Mouse (Mus musculus) liver, embryonic 13.5 days (tissue): Measurements from ENCODE around the gene Il34. TPM values are rescaled to one million over a fixed set of nuclear protein-coding genes. Genes with fewer than 3 reads are reported as not detected.

Experiments
- ATAC-seq: fragments of 200-750 bp; cut with Nextera tagmentation; 2 replicates; pipeline ENCODE4 v1.8.0; 2017; ENCODE audit warnings: low read depth, mild to moderate bottlenecking, moderate number of reproducible peaks, moderate library complexity
- DNase-seq: peaks from one replicate; pipeline ENCODE4 v3.0.0; 2022
- H3K27ac ChIP-seq: fragments of 300-500 bp; sonication (generic); 2 replicates; pipeline ENCODE4 v1.5.1; 2015; ENCODE audit warnings: moderate library complexity, mild to moderate bottlenecking, inconsistent platforms
- H3K27me3 ChIP-seq: fragments of 300-500 bp; sonication (generic); 2 replicates; pipeline ENCODE4 v1.6.1; 2015; ENCODE audit warnings: mild to moderate bottlenecking, inconsistent platforms
- H3K36me3 ChIP-seq: fragments of 300-500 bp; sonication (generic); 2 replicates; pipeline ENCODE4 v1.6.1; 2015; ENCODE audit warnings: mild to moderate bottlenecking, inconsistent platforms
- H3K4me1 ChIP-seq: fragments of 300-500 bp; sonication (generic); replicated peaks from 2 replicates; pipeline ENCODE4 v1.6.1; 2015; ENCODE audit warnings: inconsistent platforms
- H3K4me2 ChIP-seq: fragments of 300-500 bp; sonication (generic); 2 replicates; pipeline ENCODE4 v1.6.1; 2015; ENCODE audit warnings: inconsistent platforms, mild to moderate bottlenecking, moderate library complexity
- H3K4me3 ChIP-seq: fragments of 300-500 bp; sonication (generic); replicated peaks from 2 replicates; pipeline ENCODE4 v1.5.1; 2015; ENCODE audit warnings: mild to moderate bottlenecking, inconsistent platforms
- H3K9ac ChIP-seq: fragments of 300-500 bp; sonication (generic); 2 replicates; pipeline ENCODE4 v1.6.1; 2015; ENCODE audit warnings: mild to moderate bottlenecking, inconsistent platforms
- H3K9me3 ChIP-seq: fragments of 300-500 bp; sonication (generic); replicated peaks from 2 replicates; pipeline ENCODE4 v1.6.1; 2016; ENCODE audit warnings: inconsistent platforms
- WGBS: fragments of 180-500 bp; shearing (Covaris S2); methylation state at CpG from one replicate; pipeline ENCODE4 v1.1.7; 2015; ENCODE audit not compliant: insufficient replicate concordance; 5-methylcytosine and 5-hydroxymethylcytosine counted together
- polyA plus RNA-seq: library from polyadenylated mRNA; unstranded; fragments of >200 nt; fragmentation: Nextera tagmentation; extraction: Ambion mirVana; gene quantifications from 2 replicates; pipeline ENCODE4 v1.2.1, GENCODE M21; 2015

Gene Il34
- polyA plus RNA-seq, 1 experiment from 2014 or later, result 0.06 TPM

DNA sequence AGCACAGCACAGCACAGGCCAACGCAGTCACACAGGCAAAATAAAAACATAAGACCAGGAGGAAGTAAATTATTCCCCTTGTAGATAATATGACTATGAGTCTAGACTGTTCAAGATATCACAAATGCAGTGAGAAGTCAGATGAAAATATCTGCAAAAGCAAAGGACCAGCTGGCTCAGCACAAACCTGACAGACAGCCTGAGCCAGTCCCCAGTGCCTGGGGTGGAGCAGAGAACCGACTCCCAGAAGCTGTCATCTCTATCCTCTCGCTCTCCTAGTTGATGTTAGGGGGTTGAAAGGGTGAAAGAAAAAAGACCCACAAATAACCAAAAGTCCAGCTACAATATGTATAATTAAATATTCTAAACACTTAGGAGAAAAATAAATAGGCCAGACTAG lies 30.0 kb downstream of the Il34 start:
- no peak for DNase-seq
- Histone ChIP-seq H3K27ac (no peak overlapping the region), H3K36me3 (no peaks in the 10 kb centered on the region), H3K4me2 (no peak overlapping the region), H3K4me3 (no peak overlapping the region), H3K9ac (no peak overlapping the region), H3K9me3 (no peaks in the 10 kb centered on the region; the same call in 1 of the 2 replicates), H3K4me1 (no peaks in the 10 kb centered on the region), H3K27me3 (no peaks in the 10 kb centered on the region)
- WGBS, result 62% methylated on average over 3 of the region's 3 CpGs
- ATAC-seq, result no peak

DNA sequence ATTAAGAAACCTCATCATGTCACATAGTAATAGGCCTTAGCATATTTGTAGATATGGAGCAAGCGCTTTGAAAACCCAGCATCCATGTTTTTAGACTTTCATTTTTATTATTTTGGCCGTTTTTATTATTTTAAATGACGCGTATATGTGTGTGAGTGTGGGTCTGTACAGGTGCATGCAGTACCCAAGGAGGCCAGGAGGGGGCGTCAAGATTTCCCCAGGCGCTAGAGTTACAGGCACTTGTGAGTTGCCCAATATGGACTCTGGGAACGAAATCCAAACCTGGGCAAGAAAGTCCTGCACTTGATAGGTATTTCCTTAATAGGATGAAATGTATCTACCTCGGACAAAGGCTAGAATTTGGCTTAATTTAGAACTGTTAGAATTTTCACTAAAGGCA lies 30.4 kb downstream of the Il34 start:
- Histone ChIP-seq H3K9me3 (no peaks in the 10 kb centered on the region; the same call in 1 of the 2 replicates), H3K36me3 (no peaks in the 10 kb centered on the region), H3K4me3 (no peak overlapping the region), H3K27me3 (no peaks in the 10 kb centered on the region), H3K27ac (no peak overlapping the region), H3K9ac (no peak overlapping the region), H3K4me1 (no peaks in the 10 kb centered on the region), H3K4me2 (no peak overlapping the region)
- WGBS, result 59% methylated on average over 8 of the region's 8 CpGs
- ATAC-seq (no peak), DNase-seq (no peak)

DNA sequence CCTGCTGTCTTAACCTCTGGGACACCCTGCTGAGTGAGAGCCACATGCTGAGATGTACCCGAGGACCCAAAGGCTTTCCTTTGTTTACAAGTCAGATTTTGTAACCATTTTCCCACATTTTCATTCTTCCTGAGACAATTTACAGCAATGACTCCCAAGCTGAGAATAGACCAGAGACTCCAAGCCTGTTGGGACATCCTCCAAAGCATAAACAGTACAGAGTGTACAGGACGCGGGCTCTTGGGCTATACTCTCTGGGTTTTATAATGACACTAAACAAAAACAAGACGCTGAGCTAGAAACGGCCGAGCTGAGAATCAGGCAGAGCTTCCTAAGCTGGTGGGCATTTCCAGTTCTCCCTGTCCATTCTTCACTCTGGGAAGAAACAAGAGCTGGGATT lies 31.0 kb downstream of the Il34 start:
- Histone ChIP-seq H3K27me3 (no peaks in the 10 kb centered on the region), H3K4me1 (no peaks in the 10 kb centered on the region), H3K4me2 (no peak overlapping the region), H3K9ac (no peak overlapping the region), H3K36me3 (no peaks in the 10 kb centered on the region), H3K9me3 (no peaks in the 10 kb centered on the region; the same call in 1 of the 2 replicates), H3K4me3 (no peak overlapping the region), H3K27ac (no peak overlapping the region)
- DNase-seq (no peak), ATAC-seq (no peak)
- WGBS, result 78% methylated on average over 6 of the region's 6 CpGs

DNA sequence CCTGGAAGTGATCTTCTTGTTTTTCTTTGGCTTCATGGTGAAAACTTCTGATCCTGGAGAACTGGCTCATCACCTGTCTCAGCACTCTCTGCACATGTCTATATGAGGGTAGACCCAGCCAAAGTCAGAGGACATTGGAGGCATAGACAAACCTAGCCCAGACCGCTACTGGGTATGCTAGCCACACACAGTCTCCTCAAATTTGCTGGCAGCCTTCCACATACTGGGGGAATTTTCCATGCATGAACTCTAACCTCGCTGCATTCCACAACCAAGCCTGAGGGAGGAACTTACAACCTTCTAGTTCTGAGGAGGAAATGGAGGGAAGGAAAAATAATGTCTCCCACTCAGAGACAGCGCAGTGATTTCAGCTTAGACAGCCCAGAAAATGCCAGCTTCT lies 31.7 kb downstream of the Il34 start:
- no peak for DNase-seq
- Histone ChIP-seq H3K27ac (no peak overlapping the region), H3K4me2 (no peak overlapping the region), H3K36me3 (no peaks in the 10 kb centered on the region), H3K4me3 (no peak overlapping the region), H3K9me3 (no peaks in the 10 kb centered on the region; the same call in 1 of the 2 replicates), H3K4me1 (no peaks in the 10 kb centered on the region), H3K27me3 (no peaks in the 10 kb centered on the region), H3K9ac (no peak overlapping the region)
- no peak for ATAC-seq
- WGBS, result 54% methylated on average over 3 of the region's 3 CpGs

DNA sequence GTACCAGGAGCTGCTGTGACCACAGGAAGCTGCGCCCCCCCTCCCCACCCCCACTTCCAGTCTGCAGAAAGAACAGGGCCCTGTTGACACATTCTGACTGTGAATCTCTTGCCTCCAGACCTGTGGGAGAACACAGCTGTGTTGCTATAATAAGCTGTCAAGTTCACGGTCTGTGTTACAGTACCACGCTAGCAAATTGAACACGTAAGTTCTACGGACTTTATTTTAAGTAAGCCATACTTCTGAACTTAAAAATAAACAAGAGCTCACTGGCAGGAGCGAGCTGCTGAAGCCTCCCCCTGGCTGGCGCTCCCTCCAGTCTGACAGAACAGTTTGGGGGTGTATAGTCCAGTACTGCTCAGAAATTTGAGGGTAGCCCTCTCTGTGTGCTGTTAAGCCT lies 33.3 kb downstream of the Il34 start:
- DNase-seq, result no peak
- Histone ChIP-seq H3K27me3 (no peaks in the 10 kb centered on the region), H3K4me2 (no peak overlapping the region), H3K36me3 (no peaks in the 10 kb centered on the region), H3K27ac (no peak overlapping the region), H3K9ac (no peak overlapping the region), H3K4me3 (no peak overlapping the region), H3K4me1 (no peaks in the 10 kb centered on the region), H3K9me3 (no peaks in the 10 kb centered on the region; the same call in 1 of the 2 replicates)
- 48% methylated on average over 7 of the region's 7 CpGs for WGBS
- ATAC-seq, result no peak

DNA sequence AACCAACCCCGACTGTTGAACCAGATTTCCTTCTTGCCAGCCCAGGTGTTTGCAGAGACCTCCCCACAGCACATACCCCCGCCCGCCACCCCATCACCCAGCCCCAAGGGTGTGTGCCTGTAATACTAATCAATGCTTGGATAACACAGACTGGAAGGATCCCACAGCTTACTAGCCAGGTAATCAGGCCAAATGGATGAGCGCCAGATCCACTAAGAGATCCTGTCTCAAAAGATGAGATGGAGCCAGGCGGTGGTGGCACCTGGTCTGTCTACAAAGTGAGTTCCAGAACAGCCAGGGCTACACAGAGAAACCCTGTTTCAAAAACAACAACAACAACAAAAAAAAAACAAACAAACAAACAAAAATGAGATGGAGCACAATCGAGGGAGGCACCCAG lies 38.5 kb downstream of the Il34 start:
- no peaks in the 10 kb centered on the region; the same call in 1 of the 2 replicates for H3K27me3 ChIP-seq
- no peaks in the 10 kb centered on the region for H3K9me3 ChIP-seq
- H3K4me2 ChIP-seq, result no peak overlapping the region
- no peak overlapping the region for H3K27ac ChIP-seq
- no peak overlapping the region for H3K4me3 ChIP-seq
- DNase-seq, result no peak
- no peaks in the 10 kb centered on the region for H3K4me1 ChIP-seq
- no peak overlapping the region for H3K9ac ChIP-seq
- 71% methylated on average over 6 of the region's 6 CpGs for WGBS
- no peaks in the 10 kb centered on the region for H3K36me3 ChIP-seq
- no peak for ATAC-seq

DNA sequence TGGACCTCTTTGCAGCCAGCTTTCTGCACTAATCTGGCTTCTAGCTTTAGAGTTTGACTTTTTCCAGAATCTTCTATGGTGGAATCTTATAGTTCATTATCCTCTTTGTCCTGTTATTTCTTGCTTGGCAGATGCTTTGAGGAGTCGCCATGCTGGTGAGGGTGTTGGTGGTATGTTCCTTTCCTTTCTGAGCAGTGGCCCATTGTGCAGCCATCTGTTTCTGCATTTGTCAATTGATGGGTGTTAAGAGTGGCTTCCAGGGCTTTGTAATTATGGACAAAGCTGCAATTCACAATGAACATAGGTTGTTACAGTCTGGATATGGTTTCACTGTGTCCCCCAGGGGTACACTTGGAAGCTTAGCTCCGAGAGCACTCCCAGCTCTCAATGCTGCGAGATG lies 41.1 kb downstream of the Il34 start:
- 0 out of 2 replicates have a peak, but pooled peaks cover 2% of the 10 kb centered on the region for H3K4me1 ChIP-seq
- no peak overlapping the region for H3K4me2 ChIP-seq
- no peak overlapping the region for H3K4me3 ChIP-seq
- H3K27ac ChIP-seq, result no peak overlapping the region
- H3K36me3 ChIP-seq, result no peaks in the 10 kb centered on the region
- ATAC-seq (no peak), DNase-seq (no peak)
- H3K9me3 ChIP-seq, result no peaks in the 10 kb centered on the region
- H3K9ac ChIP-seq, result no peak overlapping the region
- 74% methylated on average over 3 of the region's 3 CpGs for WGBS
- H3K27me3 ChIP-seq, result no peaks in the 10 kb centered on the region; the same call in 1 of the 2 replicates

DNA sequence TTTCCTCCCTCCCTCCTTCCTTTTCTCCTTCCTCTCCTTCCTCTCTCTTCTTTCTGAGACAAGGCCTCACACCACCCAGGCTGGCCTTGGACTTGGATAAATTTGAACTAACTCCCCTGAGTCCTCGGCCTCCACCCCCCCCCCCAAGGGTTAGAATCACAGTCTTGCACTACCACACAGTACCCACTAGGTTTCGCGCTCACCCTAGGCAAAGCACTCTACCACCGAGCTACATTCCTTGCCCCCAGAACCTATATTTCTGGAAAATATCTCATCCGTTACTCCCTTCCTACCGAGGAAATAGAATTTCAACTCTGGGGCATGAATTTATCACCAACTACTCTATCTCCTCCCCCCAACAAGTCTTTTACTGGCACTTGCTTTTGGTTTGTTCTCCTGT lies 43.7 kb downstream of the Il34 start:
- no peak for DNase-seq
- 61% methylated on average over 6 of the region's 6 CpGs for WGBS
- no peak for ATAC-seq

DNA sequence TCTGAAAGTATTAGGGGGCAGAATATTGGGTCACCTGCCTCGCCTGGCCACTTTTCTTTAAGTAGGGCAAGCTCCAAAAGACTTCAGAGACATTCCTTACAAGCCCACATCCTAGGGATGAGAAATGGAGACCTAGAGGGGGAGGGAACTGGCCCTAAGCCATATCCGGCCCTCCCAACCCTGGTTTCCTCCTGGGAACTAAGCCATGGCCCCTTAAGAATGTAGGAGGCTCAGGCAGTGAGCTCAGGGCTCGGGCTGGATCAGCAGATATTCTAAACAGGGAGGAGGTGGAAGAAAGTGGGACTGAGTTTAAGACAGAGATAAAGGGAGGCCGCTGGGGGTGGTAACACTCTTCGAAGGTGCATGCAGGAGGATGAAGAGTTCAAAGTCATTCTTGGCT lies 44.5 kb downstream of the Il34 start:
- Histone ChIP-seq H3K4me1 (0 out of 2 replicates have a peak, but pooled peaks cover 2% of the 10 kb centered on the region), H3K9me3 (no peaks in the 10 kb centered on the region), H3K36me3 (no peaks in the 10 kb centered on the region), H3K27ac (no peak overlapping the region), H3K4me3 (no peak overlapping the region), H3K9ac (no peak overlapping the region), H3K27me3 (no peaks in the 10 kb centered on the region; the same call in 1 of the 2 replicates), H3K4me2 (no peak overlapping the region)
- no peak for ATAC-seq
- 39% methylated on average over 5 of the region's 5 CpGs for WGBS
- DNase-seq, result no peak

More for the DNA sequence above, 43.7 kb downstream of the Il34 start:
- Histone ChIP-seq H3K4me2 (no peak overlapping the region), H3K27me3 (no peaks in the 10 kb centered on the region; the same call in 1 of the 2 replicates), H3K36me3 (no peaks in the 10 kb centered on the region), H3K4me1 (0 out of 2 replicates have a peak, but pooled peaks cover 2% of the 10 kb centered on the region), H3K9ac (no peak overlapping the region), H3K27ac (no peak overlapping the region), H3K4me3 (no peak overlapping the region), H3K9me3 (no peaks in the 10 kb centered on the region)

DNA sequence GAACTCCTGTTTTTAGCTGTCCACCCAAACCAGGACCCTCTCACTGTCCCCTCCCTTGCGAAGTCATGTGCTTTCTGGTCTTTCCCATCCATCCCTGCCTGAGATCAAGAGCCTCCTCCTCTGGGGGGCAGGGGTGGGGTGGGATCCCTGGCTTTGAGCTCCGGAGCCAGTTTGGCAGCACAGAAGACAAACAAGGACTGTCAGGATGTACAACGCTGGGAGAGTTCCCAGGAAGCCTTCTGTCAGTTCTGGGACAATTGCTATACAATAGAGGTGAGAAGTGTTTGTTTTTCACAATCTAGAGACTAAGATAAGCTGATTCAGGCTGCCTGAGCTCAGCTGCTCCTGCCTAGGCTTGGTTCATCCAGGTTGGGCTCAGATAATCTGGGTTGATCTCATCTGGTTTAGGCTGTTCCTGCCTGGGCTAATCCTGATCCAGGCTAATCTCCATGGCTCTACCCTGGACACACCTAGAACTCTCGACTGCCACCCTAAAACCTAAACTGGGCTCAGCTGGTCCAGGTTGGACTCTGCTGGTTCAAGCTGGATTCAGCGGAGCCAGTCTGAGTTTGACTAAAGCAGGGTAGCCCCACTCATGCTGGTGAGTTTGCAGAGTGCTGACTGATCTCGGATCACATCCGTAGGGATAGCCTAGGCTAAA lies 45.3 kb downstream of the Il34 start:
- Histone ChIP-seq H3K27ac (no peak overlapping the region), H3K4me1 (0 out of 2 replicates have a peak, but pooled peaks cover 2% of the 10 kb centered on the region), H3K27me3 (no peaks in the 10 kb centered on the region; the same call in 1 of the 2 replicates), H3K36me3 (no peaks in the 10 kb centered on the region), H3K4me2 (no peak overlapping the region), H3K9me3 (no peaks in the 10 kb centered on the region), H3K4me3 (no peak overlapping the region), H3K9ac (no peak overlapping the region)
- DNase-seq (no peak), ATAC-seq (no peak)
- WGBS, result 51% methylated on average over 7 of the region's 7 CpGs

DNA sequence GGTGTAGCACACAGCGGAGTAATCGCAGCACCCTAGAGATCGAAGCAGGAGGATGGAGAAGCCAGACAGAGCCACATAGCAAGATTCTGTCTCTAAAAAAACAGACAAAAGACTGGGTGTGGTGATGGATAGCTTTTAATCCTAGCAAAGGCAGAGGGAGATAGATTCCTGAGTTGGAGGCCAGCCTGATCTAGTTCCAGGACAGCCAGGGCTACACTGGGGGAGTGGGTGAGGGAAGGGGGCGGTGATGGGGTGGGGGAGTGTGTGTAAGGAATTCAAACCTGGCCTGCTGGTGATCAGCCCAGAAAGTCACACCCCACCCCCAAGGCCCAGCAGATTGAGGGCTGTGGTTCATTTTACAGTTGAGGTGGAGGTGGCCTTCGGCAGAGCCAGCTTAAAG lies 49.5 kb downstream of the Il34 start:
- WGBS, result 72% methylated on average over 5 of the region's 5 CpGs
- Histone ChIP-seq H3K4me1 (0 out of 2 replicates have a peak, but pooled peaks cover 2% of the 10 kb centered on the region), H3K27me3 (no peaks in the 10 kb centered on the region), H3K27ac (no peak overlapping the region), H3K4me2 (no peak overlapping the region), H3K4me3 (no peak overlapping the region), H3K9me3 (no peaks in the 10 kb centered on the region), H3K36me3 (no peaks in the 10 kb centered on the region), H3K9ac (no peak overlapping the region)
- DNase-seq, result no peak
- no peak for ATAC-seq
